Mouse (Mus musculus): ENCODE results near the gene Tmem110.

Tmem110 gene

GRCm38 (mm10) chr14:30825476-30826131 lies at the start of gene Tmem110:
Tmem110 (plus strand) TSS chr14:30825590.
- peak; percentile 91 to 92 for DNase-seq

- peak; percentile 5 to 14 for DNase-seq
Measured at GRCm38 (mm10) chr14:30784614-30785013, 40.8 kb upstream of the Tmem110 start.

- DNase-seq: no peak
Measured at GRCm38 (mm10) chr14:30789471-30789870, 35.9 kb upstream of the Tmem110 start.

- DNase-seq: no peak
Measured at GRCm38 (mm10) chr14:30792871-30793270, 32.5 kb upstream of the Tmem110 start.

GRCm38 (mm10) chr14:30801756-30802155 lies 23.6 kb upstream of the Tmem110 start:
- DNase-seq: no peak

- DNase-seq: no peak
Measured at GRCm38 (mm10) chr14:30821136-30821535, 4.3 kb upstream of the Tmem110 start.

- no peak for DNase-seq
Measured at GRCm38 (mm10) chr14:30824456-30824995, 864 bp upstream of the Tmem110 start.

GRCm38 (mm10) chr14:30825021-30825475 lies 342 bp upstream of the Tmem110 start:
- no peak for DNase-seq

- DNase-seq: peak; percentile 16
Measured at GRCm38 (mm10) chr14:30826174-30827140, 1.1 kb downstream of the Tmem110 start.

GRCm38 (mm10) chr14:30827480-30827879 lies 2.1 kb downstream of the Tmem110 start:
- DNase-seq: no peak

- DNase-seq: no peak
Measured at GRCm38 (mm10) chr14:30828077-30828476, 2.7 kb downstream of the Tmem110 start.

GRCm38 (mm10) chr14:30828635-30829460 lies 3.5 kb downstream of the Tmem110 start:
- no peak for DNase-seq

- DNase-seq: no peak
Measured at GRCm38 (mm10) chr14:30837416-30837996, 12.1 kb downstream of the Tmem110 start.

- no peak for DNase-seq
Measured at GRCm38 (mm10) chr14:30843701-30844100, 18.3 kb downstream of the Tmem110 start.

- DNase-seq: no peak
Measured at GRCm38 (mm10) chr14:30850504-30850903, 25.1 kb downstream of the Tmem110 start.

GRCm38 (mm10) chr14:30852325-30852724 lies 26.9 kb downstream of the Tmem110 start:
- DNase-seq: no peak

GRCm38 (mm10) chr14:30855316-30855715 lies 29.9 kb downstream of the Tmem110 start:
- DNase-seq: no peak

- DNase-seq: no peak
Measured at GRCm38 (mm10) chr14:30856885-30857507, 31.6 kb downstream of the Tmem110 start.

- no peak for DNase-seq
Measured at GRCm38 (mm10) chr14:30857990-30858389, 32.6 kb downstream of the Tmem110 start.

GRCm38 (mm10) chr14:30861421-30862125 lies 36.2 kb downstream of the Tmem110 start:
- no peak for DNase-seq

GRCm38 (mm10) chr14:30862368-30862767 lies 37.0 kb downstream of the Tmem110 start:
- no peak for DNase-seq

Data from B cell, adult 2 months (primary cell).